Mouse (Mus musculus): ENCODE measurements around the gene Plb1.

GRCm38 (mm10) chr5:32388656-32389055 is 156.1 kb downstream of the Plb1 start:
- TF ChIP-seq POLR2A (IDR thresholded peaks at IDR 0.05; ENCODE audit: insufficient read length, low read depth): no peak
- TF ChIP-seq TCF12 (IDR thresholded peaks at IDR 0.05; ENCODE audit: insufficient read depth, poor library complexity, severe bottlenecking): no peak
- TF ChIP-seq POLR2AphosphoS2 (IDR thresholded peaks at IDR 0.05; ENCODE audit: insufficient read length, low read depth): no peak
- no peak for TF ChIP-seq MAX (IDR thresholded peaks at IDR 0.05; ENCODE audit: low read depth)
- no peak for TF ChIP-seq CEBPB (IDR thresholded peaks at IDR 0.05; ENCODE audit: insufficient read depth, poor library complexity, severe bottlenecking)
- no peak for TF ChIP-seq USF1 (IDR thresholded peaks at IDR 0.05; ENCODE audit: low read depth)
- no peak for TF ChIP-seq SRF (IDR thresholded peaks at IDR 0.05; ENCODE audit: control insufficient read depth, insufficient read length, low read depth)
- no peak for TF ChIP-seq MYOD1 (IDR thresholded peaks at IDR 0.05; ENCODE audit: control insufficient read depth in 1 of 3, insufficient read length in 2 of 3, low read depth in 2 of 3)
- TF ChIP-seq MYOG (IDR thresholded peaks at IDR 0.05; ENCODE audit: control insufficient read depth in 1 of 3, insufficient read depth in 1 of 3, insufficient read length in 2 of 3, low read depth in 2 of 3): no peak
- TF ChIP-seq E2F4 (IDR thresholded peaks at IDR 0.05; ENCODE audit: insufficient read depth): no peak
- TF ChIP-seq TCF3 (IDR thresholded peaks at IDR 0.05; ENCODE audit: insufficient read length, low read depth): no peak

Data from myocyte (in vitro differentiated cells).